ENCODE assay signal across 8 mouse cellular contexts in the genomic region with DNA sequence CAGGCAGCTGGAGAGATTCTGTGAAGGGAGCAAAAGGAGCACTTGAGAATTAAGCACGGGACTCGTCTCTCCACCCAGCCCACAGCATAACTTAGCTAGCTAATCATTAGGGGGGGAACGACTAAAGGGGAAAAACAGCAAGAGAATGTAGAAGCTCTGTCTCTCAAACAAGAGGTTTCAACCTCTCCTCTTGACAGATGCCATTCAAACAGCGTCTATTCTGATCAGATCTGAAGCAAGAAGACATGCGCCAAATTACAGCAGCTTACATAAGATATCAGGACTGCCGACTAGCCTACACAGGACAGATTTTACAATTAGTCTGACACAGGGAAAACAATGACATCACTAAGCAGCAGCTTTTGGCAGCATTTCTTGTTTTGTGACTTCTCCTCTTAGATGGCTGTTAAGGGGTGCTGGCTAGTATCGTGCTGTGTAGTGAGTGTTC. TPM values are rescaled to one million over a fixed set of nuclear protein-coding genes. Genes with fewer than 3 reads are reported as not detected.
DNase-seq lines count a peak whose midpoint lies in the region; TF ChIP-seq lines count a peak whose summit lies in the region.

No protein-coding gene starts in this region.

- WGBS in heart, adult 2 months, result 40% methylated on average over 7 of the region's 7 CpGs

- no peak overlapping the region for H3K9ac ChIP-seq in heart, adult 2 months (ENCODE audit: low read depth, low read length)

- no peaks in the 10 kb centered on the region for H3K27me3 ChIP-seq in heart, adult 2 months (ENCODE audit: control insufficient read depth, insufficient read depth, low read length)

- peak overlapping the region; percentile 28 for H3K27ac ChIP-seq in heart, adult 2 months

- peak; percentile 18 for DNase-seq in gastrocnemius, adult 18-20 months (ENCODE audit: low spot score)
- DNase-seq in gastrocnemius, postnatal 25 days, result no peak
- peak; percentile 36 for DNase-seq in Muller cell, postnatal 12 days (ENCODE audit: inconsistent ontology term)
- peak in 1 of 2 experiments; percentile 12 for DNase-seq in heart, adult 2 months
- peak; percentile 20 for DNase-seq in kidney, postnatal 10 days
- no peak for DNase-seq in urinary bladder, postnatal 10 days (ENCODE audit: low spot score)
- no peak for DNase-seq in B cell, adult 2 months
- no peak for DNase-seq in left cerebral cortex, postnatal 4 days

- H3K4me1 ChIP-seq in heart, adult 2 months (ENCODE audit: control insufficient read depth, insufficient read depth, low read length), result no peaks in the 10 kb centered on the region; the same call in 1 of the 2 replicates

- TF ChIP-seq POLR2A in heart, adult 2 months (IDR thresholded peaks at IDR 0.05; ENCODE audit: insufficient read depth, low read depth, low read length), result no peak

- no peaks in the 10 kb centered on the region for H3K36me3 ChIP-seq in heart, adult 2 months (ENCODE audit: control insufficient read depth, insufficient read depth, low read length)

- intact Hi-C loops in heart, adult 2 months (cut with DNase I), result no loop called here
- intact Hi-C loops in left cerebral cortex, postnatal 4 days (cut with DNase I), result no loop called here

- H3K4me3 ChIP-seq in heart, adult 2 months, result no peak overlapping the region

- TF ChIP-seq EP300 in heart, adult 2 months (IDR thresholded peaks at IDR 0.05; ENCODE audit: insufficient read depth, low read depth, low read length), result no peak

- H3K79me2 ChIP-seq in heart, adult 2 months (replicated peaks; ENCODE audit: control insufficient read depth, insufficient read depth, low read length), result no peaks in the 10 kb centered on the region

- no peak for TF ChIP-seq CTCF in heart, adult 2 months (IDR thresholded peaks at IDR 0.05)

RNA-seq across cellular contexts. Expression of a gene that starts 34.4 kb away (rescaled TPM):
- 10 to 100 TPM; 18.3 to 19.2 TPM for total RNA-seq in gastrocnemius, adult 18-20 months (2021)
- total RNA-seq in gastrocnemius, postnatal 25 days (2021), result 10 to 100 TPM; 10.0 to 12.1 TPM
- total RNA-seq in heart, adult 2 months (2021), result 10 to 100 TPM; 11.7 to 15.2 TPM
- polyA plus RNA-seq in heart, adult 2 months (2012; rRNA removed), result 11.3 and 17.0 TPM in 2 replicates
- total RNA-seq in left cerebral cortex, postnatal 4 days (2021), result 10 to 100 TPM; 22.9 to 23.6 TPM

RNA-seq across cellular contexts. Expression of a gene that starts 39.5 kb away (rescaled TPM):
- 10 to 100 TPM; 11.9 to 13.8 TPM for total RNA-seq in gastrocnemius, adult 18-20 months (2021)
- 10 to 100 TPM in 1 of 2 experiments, 1 to 10 TPM in 1; 9.9 to 10.0 TPM for total RNA-seq in gastrocnemius, postnatal 25 days (2021)
- total RNA-seq in heart, adult 2 months (2021), result 10 to 100 TPM; 11.9 to 14.3 TPM
- 2.5 and 4.7 TPM in 2 replicates for polyA plus RNA-seq in heart, adult 2 months (2012; rRNA removed)
- total RNA-seq in left cerebral cortex, postnatal 4 days (2021), result 10 to 100 TPM; 22.9 to 25.1 TPM

RNA-seq across cellular contexts. Expression of a gene that starts 39.5 kb away (rescaled TPM):
- 10 to 100 TPM; 55.5 to 57.9 TPM for total RNA-seq in gastrocnemius, adult 18-20 months (2021)
- 10 to 100 TPM; 30.4 to 33.6 TPM for total RNA-seq in gastrocnemius, postnatal 25 days (2021)
- total RNA-seq in heart, adult 2 months (2021), result 10 to 100 TPM; 24.0 to 27.8 TPM
- polyA plus RNA-seq in heart, adult 2 months (2012; rRNA removed), result 11.4 and 24.5 TPM in 2 replicates
- 1 to 10 TPM; 3.4 to 4.1 TPM for total RNA-seq in left cerebral cortex, postnatal 4 days (2021)

Comparison
In these comparisons a context has a peak if more than half of its experiments do, and no peak if none do; other contexts are left out.
1. DNase-seq: peak in gastrocnemius, adult 18-20 months (single experiment), Muller cell, postnatal 12 days (single experiment) and kidney, postnatal 10 days (single experiment); none in gastrocnemius, postnatal 25 days (single experiment), urinary bladder, postnatal 10 days (single experiment), B cell, adult 2 months (0 of 2) and left cerebral cortex, postnatal 4 days (single experiment).
2. RNA of a gene that starts 39.5 kb away (total RNA-seq): 55.5 to 57.9 TPM in gastrocnemius, adult 18-20 months, 30.4 to 33.6 TPM in gastrocnemius, postnatal 25 days and 24.0 to 27.8 TPM in heart, adult 2 months; 3.4 to 4.1 TPM in left cerebral cortex, postnatal 4 days; every median in the first group is over 4 times any median in the second.